Mouse (Mus musculus) bone marrow, adult 2 months (tissue): ENCODE measurements at regions not wholly inside any gene's neighbourhood (a gene's known extent, or its start where the extent isn't known, plus 50 kb on each side); places are given as distances from the start of the nearest gene placed in this dataset.

ENCODE experiments used
- CTCF ChIP-seq: fragments of 200-500 bp; IDR thresholded peaks from 2 replicates; pipeline ENCODE4 v1.5.1; 2011; ENCODE audit warnings: low read length, control low read depth; ENCODE audit not compliant: control insufficient read depth, insufficient read depth
- POLR2A ChIP-seq: fragments of 200-500 bp; IDR thresholded peaks from 2 replicates; pipeline ENCODE4 v1.6.1; 2011; ENCODE audit warnings: low read depth, mild to moderate bottlenecking, control low read depth, low read length, borderline replicate concordance; ENCODE audit not compliant: control insufficient read depth

DNA sequence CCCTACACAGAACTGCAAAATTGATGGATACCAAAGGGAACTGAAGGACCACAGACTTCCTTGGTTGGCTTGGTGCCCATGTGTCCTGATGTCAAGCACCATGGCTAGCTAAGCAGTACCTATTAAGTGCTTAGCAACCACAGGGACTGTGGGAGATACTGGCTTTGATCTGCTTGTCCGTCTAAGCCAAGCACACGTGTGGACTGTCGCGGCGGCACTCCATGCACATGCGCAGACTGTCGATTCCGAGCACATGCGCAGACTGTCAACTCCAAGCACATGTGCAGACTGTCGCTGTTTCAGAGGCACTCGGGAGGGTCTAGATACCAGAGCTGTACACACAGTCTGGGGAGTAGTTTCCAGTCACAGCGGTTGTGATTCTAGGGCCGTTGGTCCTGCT is 252.9 kb downstream of the Eipr1 start:
- TF ChIP-seq CTCF: no peak
- no peak for TF ChIP-seq POLR2A
